Mouse (Mus musculus) forebrain, postnatal 0 days (tissue): Measurements from ENCODE around the gene Kif4. TPM values are rescaled to one million over a fixed set of nuclear protein-coding genes. Genes with fewer than 3 reads are reported as not detected.

Source experiments
- ATAC-seq: fragments of 200-750 bp; cut with Nextera tagmentation; 2 replicates; pipeline ENCODE4 v1.8.0; 2017; ENCODE audit warnings: mild to moderate bottlenecking, moderate library complexity
- DNase-seq: peaks from one replicate; pipeline ENCODE4 v3.0.0-alpha.2; 2015
- H3K27ac ChIP-seq: fragments of 300-500 bp; sonication (generic); 2 replicates; pipeline ENCODE4 v1.5.1; 2014; ENCODE audit warnings: low read depth, mild to moderate bottlenecking, antibody characterized with exemption, low read length, moderate library complexity, mixed read lengths
- H3K27me3 ChIP-seq: fragments of 300-500 bp; sonication (generic); 2 replicates; pipeline ENCODE4 v1.6.1; 2014; ENCODE audit warnings: mild to moderate bottlenecking, low read length, mixed read lengths; ENCODE audit not compliant: insufficient read depth
- H3K36me3 ChIP-seq: fragments of 300-500 bp; sonication (generic); 2 replicates; pipeline ENCODE4 v1.6.1; 2014; ENCODE audit warnings: mild to moderate bottlenecking, moderate library complexity; ENCODE audit not compliant: insufficient read depth
- H3K4me1 ChIP-seq: fragments of 300-500 bp; sonication (generic); 2 replicates; pipeline ENCODE4 v1.6.1; 2014; ENCODE audit warnings: antibody characterized with exemption; ENCODE audit not compliant: insufficient read depth
- H3K4me2 ChIP-seq: fragments of 300-500 bp; sonication (generic); 2 replicates; pipeline ENCODE4 v1.6.1; 2014; ENCODE audit warnings: low read depth, mild to moderate bottlenecking, moderate library complexity
- H3K4me3 ChIP-seq: fragments of 300-500 bp; sonication (generic); 2 replicates; pipeline ENCODE4 v1.5.1; 2014; ENCODE audit warnings: low read depth, low read length, mixed read lengths
- H3K9ac ChIP-seq: fragments of 300-500 bp; sonication (generic); 2 replicates; pipeline ENCODE4 v1.6.1; 2014; ENCODE audit warnings: mild to moderate bottlenecking
- H3K9me3 ChIP-seq: fragments of 300-500 bp; sonication (generic); 2 replicates; pipeline ENCODE4 v1.6.1; 2016; ENCODE audit warnings: low read length
- CTCF ChIP-seq: sonication (generic); IDR thresholded peaks from 2 replicates; pipeline ENCODE4 v1.5.1; 2016; ENCODE audit warnings: antibody characterized with exemption, control low read depth, low read depth
- whole genome bisulfite sequencing: fragments of 180-500 bp; shearing (Covaris S2); extraction: QIAGEN DNeasy Blood & Tissue Kit; methylation state at CpG from one replicate; pipeline ENCODE4 v1.1.7; 2014; 5-methylcytosine and 5-hydroxymethylcytosine counted together
- polyA plus RNA-seq: library from polyadenylated mRNA; unstranded; fragments of >200 nt; fragmentation: Nextera tagmentation; extraction: Ambion mirVana; gene quantifications from 2 replicates; pipeline ENCODE4 v1.2.1, GENCODE M21; 2015
- total RNA-seq: library from RNA; depleted of rRNA; stranded (reverse); fragments of >200 nt; gene quantifications from 2 replicates; pipeline ENCODE4 v1.2.3, GENCODE M21; 2014

The Kif4 gene
- total and polyA plus RNA-seq, 2 experiments from 2014 or later, result 3.1 to 6.7 TPM

- WGBS, result 92% methylated on average over 4 of the region's 4 CpGs
- H3K4me2 ChIP-seq, result no peak overlapping the region
- no peak overlapping the region for H3K4me3 ChIP-seq
- peaks cover 4% of the 10 kb centered on the region; the same call in 1 of the 2 replicates for H3K4me1 ChIP-seq
- DNase-seq, result no peak
- H3K9ac ChIP-seq, result no peak overlapping the region
- H3K27me3 ChIP-seq, result no peaks in the 10 kb centered on the region
- no peaks in the 10 kb centered on the region for H3K9me3 ChIP-seq
- TF ChIP-seq CTCF, result no peak
- peaks cover 9% of the 10 kb centered on the region; the same call in 1 of the 2 replicates for H3K36me3 ChIP-seq
- ATAC-seq, result no peak
- no peak overlapping the region for H3K27ac ChIP-seq
Observed at GRCm38 (mm10) chrX:100624242-100624641, 1.3 kb upstream of the Kif4 start.

GRCm38 (mm10) chrX:100625146-100625545 is 391 bp upstream of the Kif4 start:
- ATAC-seq, result no peak

GRCm38 (mm10) chrX:100625802-100626793 is 561 bp downstream of the Kif4 start, which contains the start of gene Pdzd11:
TSS of gene Pdzd11 (minus strand) at chrX:100626568.
- DNase-seq, result peak; percentile 93
- Histone ChIP-seq H3K4me3 (peak within 1 kb of the TSS; percentile 50), H3K9ac (peak within 1 kb of the TSS; percentile 60), H3K36me3 (peaks cover 9% of the 10 kb centered on the region; the same call in 1 of the 2 replicates), H3K27me3 (no peaks in the 10 kb centered on the region), H3K27ac (0 out of 2 replicates have a peak within 1 kb of the TSS, but pooled peaks have one; percentile 29), H3K4me1 (peaks cover 4% of the 10 kb centered on the region; the same call in 1 of the 2 replicates), H3K9me3 (no peaks in the 10 kb centered on the region), H3K4me2 (peak within 1 kb of the TSS; percentile 70)
- TF ChIP-seq CTCF, result no peak
- WGBS, result 27% methylated on average over 62 of the region's 62 CpGs
- peak; percentile 100 for ATAC-seq

More at GRCm38 (mm10) chrX:100625146-100625545, 391 bp upstream of the Kif4 start:
- no peaks in the 10 kb centered on the region for H3K27me3 ChIP-seq
- peak overlapping the region; percentile 46 for H3K4me2 ChIP-seq
- peak overlapping the region; percentile 50 for H3K4me3 ChIP-seq
- peaks cover 9% of the 10 kb centered on the region; the same call in 1 of the 2 replicates for H3K36me3 ChIP-seq
- H3K4me1 ChIP-seq, result peaks cover 4% of the 10 kb centered on the region; the same call in 1 of the 2 replicates
- H3K27ac ChIP-seq, result no peak overlapping the region
- DNase-seq, result peak; percentile 2
- WGBS, result 46% methylated on average over 7 of the region's 7 CpGs
- peak overlapping the region; percentile 60; the same call in 1 of the 2 replicates for H3K9ac ChIP-seq
- no peaks in the 10 kb centered on the region for H3K9me3 ChIP-seq
- TF ChIP-seq CTCF, result no peak

DNA sequence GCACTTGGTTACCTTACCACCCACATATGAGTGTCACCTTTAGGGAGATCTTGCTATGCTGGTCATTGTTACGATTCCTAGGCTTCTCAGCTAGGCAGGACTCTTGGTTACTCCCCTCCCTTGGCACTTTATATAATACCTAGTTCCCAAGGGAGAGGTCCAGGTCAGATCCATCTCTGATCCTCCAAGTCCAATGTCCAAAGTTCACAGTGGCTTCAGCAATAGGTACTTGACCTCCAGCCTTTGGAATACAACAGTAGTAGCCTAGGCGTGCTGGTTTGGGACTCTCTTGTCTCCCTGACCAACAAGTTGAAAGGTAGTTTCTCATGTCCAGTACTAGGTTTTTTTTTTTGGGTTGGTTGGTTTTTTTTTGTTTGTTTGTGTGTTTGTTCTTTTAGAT is 3.5 kb downstream of the Kif4 start:
- H3K27me3 ChIP-seq, result no peaks in the 10 kb centered on the region
- H3K4me2 ChIP-seq, result no peak overlapping the region
- H3K4me3 ChIP-seq, result no peak overlapping the region
- WGBS, result 87% methylated on average over 2 of the region's 2 CpGs
- no peak overlapping the region for H3K9ac ChIP-seq
- H3K9me3 ChIP-seq, result no peaks in the 10 kb centered on the region
- no peak for TF ChIP-seq CTCF
- ATAC-seq, result no peak
- H3K36me3 ChIP-seq, result no peaks in the 10 kb centered on the region
- H3K27ac ChIP-seq, result no peak overlapping the region
- H3K4me1 ChIP-seq, result peaks cover 4% of the 10 kb centered on the region; the same call in 1 of the 2 replicates
- DNase-seq, result no peak

DNA sequence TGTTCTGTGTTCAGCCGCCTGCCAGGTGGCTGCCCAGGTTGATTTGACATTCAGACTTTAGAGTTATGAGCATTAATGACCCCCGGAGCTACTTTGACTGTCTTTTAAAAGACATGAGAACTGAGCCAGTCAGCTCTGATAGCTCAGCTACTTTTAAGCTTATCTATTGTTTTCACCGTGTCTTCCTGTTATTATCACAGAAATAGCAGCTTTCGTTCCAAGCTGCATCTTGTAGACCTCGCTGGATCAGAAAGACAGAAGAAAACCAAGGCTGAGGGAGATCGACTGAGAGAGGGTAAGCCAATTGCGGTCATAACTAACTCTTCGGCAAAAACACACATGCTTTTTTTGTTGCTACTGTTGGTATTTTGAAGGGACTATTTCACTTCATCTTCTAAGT is 12.9 kb downstream of the Kif4 start:
- no peak for TF ChIP-seq CTCF
- ATAC-seq (no peak), DNase-seq (no peak)
- Histone ChIP-seq H3K36me3 (no peaks in the 10 kb centered on the region), H3K27me3 (no peaks in the 10 kb centered on the region), H3K4me1 (no peaks in the 10 kb centered on the region), H3K4me3 (no peak overlapping the region), H3K27ac (no peak overlapping the region), H3K9me3 (no peaks in the 10 kb centered on the region), H3K9ac (no peak overlapping the region), H3K4me2 (no peak overlapping the region)
- WGBS, result 92% methylated on average over 8 of the region's 8 CpGs

- no peaks in the 10 kb centered on the region for H3K27me3 ChIP-seq
- no peak overlapping the region for H3K4me3 ChIP-seq
- H3K9me3 ChIP-seq, result no peaks in the 10 kb centered on the region
- no peak overlapping the region for H3K4me2 ChIP-seq
- no peaks in the 10 kb centered on the region for H3K36me3 ChIP-seq
- no peaks in the 10 kb centered on the region for H3K4me1 ChIP-seq
- TF ChIP-seq CTCF, result no peak
- ATAC-seq (no peak), DNase-seq (no peak)
- H3K27ac ChIP-seq, result no peak overlapping the region
- no peak overlapping the region for H3K9ac ChIP-seq
Observed at GRCm38 (mm10) chrX:100652848-100653247, 27.3 kb downstream of the Kif4 start.

DNA sequence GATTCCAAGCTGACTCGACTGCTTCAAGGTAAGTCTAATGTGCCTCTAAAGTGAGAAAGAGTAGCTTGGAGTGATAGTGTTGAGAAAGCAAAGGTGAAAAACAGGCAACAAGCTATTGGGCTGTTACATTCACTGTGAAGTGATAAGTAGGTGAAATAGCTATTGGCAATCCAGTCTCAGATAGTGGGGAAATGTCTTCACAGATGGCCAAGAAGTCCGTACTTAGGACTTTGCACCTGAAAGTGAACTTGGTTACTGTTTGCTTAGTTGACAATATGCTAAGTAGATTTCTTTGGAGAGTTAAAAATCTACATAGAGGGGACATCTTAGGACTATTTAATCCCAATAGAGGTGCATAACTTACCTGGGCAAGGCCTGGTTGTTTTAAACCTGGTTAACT is 39.3 kb downstream of the Kif4 start:
- DNase-seq, result no peak
- Histone ChIP-seq H3K4me2 (no peak overlapping the region), H3K36me3 (no peaks in the 10 kb centered on the region), H3K9ac (no peak overlapping the region), H3K9me3 (no peaks in the 10 kb centered on the region), H3K27me3 (no peaks in the 10 kb centered on the region), H3K27ac (no peak overlapping the region), H3K4me1 (no peaks in the 10 kb centered on the region), H3K4me3 (no peak overlapping the region)
- TF ChIP-seq CTCF, result no peak
- 86% methylated on average over 2 of the region's 2 CpGs for WGBS
- no peak for ATAC-seq
